Mouse (Mus musculus) embryonic facial prominence, embryonic 10.5 days (tissue): ENCODE data around the gene Rnd2. TPM values are rescaled to one million over a fixed set of nuclear protein-coding genes. Genes with fewer than 3 reads are reported as not detected.
A peak's percentile ranks its signal among the peaks of the same experiment; 100 is the strongest.
"Not testable (repeated sequence)": the region's sequence is repeated elsewhere in the genome, so short reads cannot be mapped to it uniquely, and the experiment has no call there.

Experiments used
- DNase-seq: peaks from one replicate; pipeline ENCODE4 v3.0.0-alpha.2; 2017; ENCODE audit warnings: low spot score
- H3K27ac ChIP-seq: fragments of 300-500 bp; sonication (generic); replicated peaks from 2 replicates; pipeline ENCODE4 v1.5.1; 2016; ENCODE audit warnings: mild to moderate bottlenecking
- H3K27me3 ChIP-seq: fragments of 300-500 bp; sonication (generic); replicated peaks from 2 replicates; pipeline ENCODE4 v1.6.1; 2016; ENCODE audit warnings: low read depth, mild to moderate bottlenecking; ENCODE audit not compliant: poor library complexity, severe bottlenecking
- H3K36me3 ChIP-seq: fragments of 300-500 bp; sonication (generic); replicated peaks from 2 replicates; pipeline ENCODE4 v1.6.1; 2016; ENCODE audit warnings: mild to moderate bottlenecking, moderate library complexity
- H3K4me1 ChIP-seq: fragments of 300-500 bp; sonication (generic); 2 replicates; pipeline ENCODE4 v1.6.1; 2016
- H3K4me3 ChIP-seq: fragments of 300-500 bp; sonication (generic); 2 replicates; pipeline ENCODE4 v1.5.1; 2016; ENCODE audit warnings: mild to moderate bottlenecking, moderate library complexity
- H3K9me3 ChIP-seq: fragments of 300-500 bp; sonication (generic); 2 replicates; pipeline ENCODE4 v1.6.1; 2016; ENCODE audit warnings: mild to moderate bottlenecking
- WGBS: fragments of 180-500 bp; shearing (Covaris S2); methylation state at CpG from one replicate; pipeline ENCODE4 v1.1.7; 2016; 5-methylcytosine and 5-hydroxymethylcytosine counted together
- polyA plus RNA-seq: library from polyadenylated mRNA; unstranded; fragments of >200 nt; fragmentation: Nextera tagmentation; extraction: Ambion mirVana; gene quantifications from 2 replicates; pipeline ENCODE4 v1.2.1, GENCODE M21; 2016

Gene Rnd2
- polyA plus RNA-seq, 1 experiment from 2014 or later = 16.5 TPM

- Histone ChIP-seq H3K9me3 (no peaks in the 10 kb centered on the region), H3K4me3 (peak within 1 kb of the TSS; percentile 83), H3K27me3 (peaks cover 36% of the 10 kb centered on the region), H3K27ac (peak within 1 kb of the TSS; percentile 78), H3K36me3 (peaks cover 16% of the 10 kb centered on the region), H3K4me1 (peaks cover 83% of the 10 kb centered on the region)
- DNase-seq = peak; percentile 80
- WGBS = 2% methylated on average over 60 of the region's 60 CpGs
Observed at GRCm38 (mm10) chr11:101465869-101466551, 1.2 kb downstream of the Rnd2 start, which contains the start of gene Vat1. Vat1 (minus strand) TSS chr11:101466230.

- H3K4me3 ChIP-seq = peak overlapping the region; percentile 83
Observed at GRCm38 (mm10) chr11:101466552-101466950, 1.8 kb downstream of the Rnd2 start.

GRCm38 (mm10) chr11:101467477-101468262, 2.9 kb downstream of the Rnd2 start:
- peak overlapping the region; percentile 88 for H3K27ac ChIP-seq
- WGBS = under 1% methylated on average over 54 of the region's 54 CpGs
- no peaks in the 10 kb centered on the region for H3K9me3 ChIP-seq
- H3K27me3 ChIP-seq = peaks cover 42% of the 10 kb centered on the region
- H3K36me3 ChIP-seq = peaks cover 7% of the 10 kb centered on the region; the same call in 1 of the 2 replicates
- peak; percentile 89 for DNase-seq
- peaks cover 86% of the 10 kb centered on the region for H3K4me1 ChIP-seq
- peak overlapping the region; percentile 90 for H3K4me3 ChIP-seq

More at GRCm38 (mm10) chr11:101466552-101466950, 1.8 kb downstream of the Rnd2 start:
- Histone ChIP-seq H3K36me3 (peaks cover 15% of the 10 kb centered on the region), H3K27me3 (peaks cover 39% of the 10 kb centered on the region), H3K4me1 (peaks cover 86% of the 10 kb centered on the region)
- H3K9me3 ChIP-seq, DNase-seq, H3K27ac ChIP-seq: not testable (repeated sequence)
- WGBS = 60% methylated on average over 5 of the region's 5 CpGs

- Histone ChIP-seq H3K36me3 (peaks cover 7% of the 10 kb centered on the region; the same call in 1 of the 2 replicates), H3K9me3 (no peaks in the 10 kb centered on the region), H3K27me3 (peaks cover 42% of the 10 kb centered on the region), H3K4me1 (peaks cover 83% of the 10 kb centered on the region), H3K27ac (peak overlapping the region; percentile 88), H3K4me3 (peak overlapping the region; percentile 90)
- no peak for DNase-seq
- 0% methylated on average over 31 of the region's 31 CpGs for WGBS
Observed at GRCm38 (mm10) chr11:101468263-101468688, 3.5 kb downstream of the Rnd2 start.

- Histone ChIP-seq H3K27ac (peak overlapping the region; percentile 88), H3K4me3 (peak overlapping the region; percentile 90), H3K36me3 (peaks cover 7% of the 10 kb centered on the region; the same call in 1 of the 2 replicates), H3K9me3 (no peaks in the 10 kb centered on the region), H3K27me3 (peaks cover 42% of the 10 kb centered on the region), H3K4me1 (peaks cover 79% of the 10 kb centered on the region)
- 3% methylated on average over 13 of the region's 13 CpGs for WGBS
- no peak for DNase-seq
Observed at GRCm38 (mm10) chr11:101468731-101469130, 3.9 kb downstream of the Rnd2 start.

GRCm38 (mm10) chr11:101469155-101469554, 4.4 kb downstream of the Rnd2 start:
- Histone ChIP-seq H3K27me3 (peaks cover 42% of the 10 kb centered on the region), H3K4me3 (peak overlapping the region; percentile 90), H3K27ac (no peak overlapping the region), H3K36me3 (peaks cover 7% of the 10 kb centered on the region; the same call in 1 of the 2 replicates), H3K4me1 (peaks cover 75% of the 10 kb centered on the region), H3K9me3 (no peaks in the 10 kb centered on the region)
- 71% methylated on average over 4 of the region's 4 CpGs for WGBS
- no peak for DNase-seq

GRCm38 (mm10) chr11:101470206-101470605, 5.4 kb downstream of the Rnd2 start:
- DNase-seq = no peak
- Histone ChIP-seq H3K36me3 (peaks cover 7% of the 10 kb centered on the region; the same call in 1 of the 2 replicates), H3K27me3 (peaks cover 42% of the 10 kb centered on the region), H3K4me3 (peak overlapping the region; percentile 32; the same call in 1 of the 2 replicates), H3K9me3 (no peaks in the 10 kb centered on the region), H3K27ac (peak overlapping the region; percentile 11), H3K4me1 (peaks cover 64% of the 10 kb centered on the region)
- 23% methylated on average over 7 of the region's 7 CpGs for WGBS

GRCm38 (mm10) chr11:101471926-101472325, 7.1 kb downstream of the Rnd2 start:
- peaks cover 36% of the 10 kb centered on the region for H3K27me3 ChIP-seq
- WGBS = 53% methylated on average over 3 of the region's 3 CpGs
- H3K4me1 ChIP-seq = peaks cover 48% of the 10 kb centered on the region
- no peak for DNase-seq
- no peaks in the 10 kb centered on the region for H3K9me3 ChIP-seq
- no peak overlapping the region for H3K27ac ChIP-seq
- H3K36me3 ChIP-seq = peaks cover 7% of the 10 kb centered on the region; the same call in 1 of the 2 replicates
- no peak overlapping the region for H3K4me3 ChIP-seq

GRCm38 (mm10) chr11:101472336-101472735, 7.5 kb downstream of the Rnd2 start:
- DNase-seq = no peak
- H3K9me3 ChIP-seq = no peaks in the 10 kb centered on the region
- peaks cover 32% of the 10 kb centered on the region for H3K27me3 ChIP-seq
- peaks cover 51% of the 10 kb centered on the region for H3K4me1 ChIP-seq
- H3K4me3 ChIP-seq = no peak overlapping the region
- H3K27ac ChIP-seq = no peak overlapping the region
- WGBS = 47% methylated on average over 7 of the region's 7 CpGs
- H3K36me3 ChIP-seq = peaks cover 7% of the 10 kb centered on the region; the same call in 1 of the 2 replicates

- peaks cover 25% of the 10 kb centered on the region for H3K27me3 ChIP-seq
- not testable (repeated sequence) for H3K27ac ChIP-seq, DNase-seq, H3K4me3 ChIP-seq, H3K36me3 ChIP-seq, H3K9me3 ChIP-seq
- H3K4me1 ChIP-seq = peaks cover 44% of the 10 kb centered on the region
- WGBS = 70% methylated on average over 1 of the region's 1 CpGs
Observed at GRCm38 (mm10) chr11:101473686-101474085, 8.9 kb downstream of the Rnd2 start.

- no peaks in the 10 kb centered on the region for H3K9me3 ChIP-seq
- H3K4me3 ChIP-seq = no peak overlapping the region
- peaks cover 7% of the 10 kb centered on the region; the same call in 1 of the 2 replicates for H3K36me3 ChIP-seq
- 84% methylated on average over 5 of the region's 5 CpGs for WGBS
- peaks cover 20% of the 10 kb centered on the region for H3K27me3 ChIP-seq
- peaks cover 45% of the 10 kb centered on the region for H3K4me1 ChIP-seq
- no peak for DNase-seq
- no peak overlapping the region for H3K27ac ChIP-seq
Observed at GRCm38 (mm10) chr11:101474298-101474697, 9.5 kb downstream of the Rnd2 start.

- WGBS = 88% methylated on average over 4 of the region's 4 CpGs
- not testable (repeated sequence) for DNase-seq, H3K9me3 ChIP-seq, H3K4me3 ChIP-seq, H3K27ac ChIP-seq, H3K27me3 ChIP-seq, H3K36me3 ChIP-seq
- peaks cover 51% of the 10 kb centered on the region for H3K4me1 ChIP-seq
Observed at GRCm38 (mm10) chr11:101476361-101476760, 11.6 kb downstream of the Rnd2 start.
